Mouse (Mus musculus): ENCODE measurements at regions not wholly inside any gene's neighbourhood (a gene's known extent, or its start where the extent isn't known, plus 50 kb on each side); places are given as distances from the start of the nearest gene placed in this dataset.

DNA sequence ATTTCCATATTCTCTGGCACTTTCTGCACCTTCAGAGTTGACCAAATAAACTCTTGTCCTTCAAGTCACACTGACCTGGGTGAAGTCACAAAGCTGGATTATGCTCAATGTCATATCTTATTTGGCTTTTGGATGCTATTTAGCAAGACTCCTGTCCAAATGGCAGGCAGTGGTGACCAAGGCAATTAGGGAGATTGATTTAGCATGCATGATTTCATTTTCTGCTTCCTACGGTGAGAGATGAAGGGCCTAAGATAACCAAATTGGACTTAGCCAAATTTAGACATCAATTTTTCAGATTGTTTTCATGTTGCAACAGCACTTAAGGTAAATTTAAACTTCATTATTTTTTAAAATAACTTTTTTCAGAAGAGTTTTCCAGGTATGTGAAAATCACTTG is 98.1 kb downstream of the Otol1 start:
- no peak for TF ChIP-seq POLR2A (IDR thresholded peaks at IDR 0.05; ENCODE audit: extremely low read depth, insufficient read depth, low read length)
- TF ChIP-seq CTCF (IDR thresholded peaks at IDR 0.05; ENCODE audit: low read depth, low read length) = no peak
- Histone ChIP-seq H3K27me3 (ENCODE audit: control insufficient read depth, insufficient read depth, low read length) (no peaks in the 10 kb centered on the region), H3K79me2 (ENCODE audit: control insufficient read depth, insufficient read depth, low read length) (no peaks in the 10 kb centered on the region), H3K9ac (ENCODE audit: low read depth, low read length) (no peak overlapping the region), H3K27ac (replicated peaks; ENCODE audit: insufficient read depth, low read depth, low read length) (no peak overlapping the region), H3K4me1 (ENCODE audit: control insufficient read depth, insufficient read depth, low read length) (no peaks in the 10 kb centered on the region), H3K4me3 (ENCODE audit: insufficient read depth, low read depth, low read length) (no peak overlapping the region), H3K36me3 (ENCODE audit: control insufficient read depth, insufficient read depth, low read length) (no peaks in the 10 kb centered on the region)
- 73% methylated on average over 1 of the region's 1 CpGs for WGBS
- DNase-seq (ENCODE audit: extremely low read depth, low read depth, low spot score) = no peak

GRCm38 (mm10) chr3:70106141-70106540 is 98.7 kb downstream of the Otol1 start:
- 66% methylated on average over 2 of the region's 2 CpGs for WGBS

GRCm38 (mm10) chr3:70126212-70126611 is 118.8 kb downstream of the Otol1 start:
- WGBS = 94% methylated on average over 1 of the region's 1 CpGs

More at GRCm38 (mm10) chr3:70106141-70106540, 98.7 kb downstream of the Otol1 start:
- DNase-seq (ENCODE audit: extremely low read depth, low read depth, low spot score) = no peak
- no peak overlapping the region for H3K9ac ChIP-seq (ENCODE audit: low read depth, low read length)
- no peaks in the 10 kb centered on the region for H3K27me3 ChIP-seq (ENCODE audit: control insufficient read depth, insufficient read depth, low read length)
- H3K79me2 ChIP-seq (ENCODE audit: control insufficient read depth, insufficient read depth, low read length) = no peaks in the 10 kb centered on the region
- no peak overlapping the region for H3K4me3 ChIP-seq (ENCODE audit: insufficient read depth, low read depth, low read length)
- TF ChIP-seq POLR2A (IDR thresholded peaks at IDR 0.05; ENCODE audit: extremely low read depth, insufficient read depth, low read length) = no peak
- no peak for TF ChIP-seq CTCF (IDR thresholded peaks at IDR 0.05; ENCODE audit: low read depth, low read length)
- no peaks in the 10 kb centered on the region for H3K4me1 ChIP-seq (ENCODE audit: control insufficient read depth, insufficient read depth, low read length)
- H3K36me3 ChIP-seq (ENCODE audit: control insufficient read depth, insufficient read depth, low read length) = no peaks in the 10 kb centered on the region
- H3K27ac ChIP-seq (replicated peaks; ENCODE audit: insufficient read depth, low read depth, low read length) = no peak overlapping the region

DNA sequence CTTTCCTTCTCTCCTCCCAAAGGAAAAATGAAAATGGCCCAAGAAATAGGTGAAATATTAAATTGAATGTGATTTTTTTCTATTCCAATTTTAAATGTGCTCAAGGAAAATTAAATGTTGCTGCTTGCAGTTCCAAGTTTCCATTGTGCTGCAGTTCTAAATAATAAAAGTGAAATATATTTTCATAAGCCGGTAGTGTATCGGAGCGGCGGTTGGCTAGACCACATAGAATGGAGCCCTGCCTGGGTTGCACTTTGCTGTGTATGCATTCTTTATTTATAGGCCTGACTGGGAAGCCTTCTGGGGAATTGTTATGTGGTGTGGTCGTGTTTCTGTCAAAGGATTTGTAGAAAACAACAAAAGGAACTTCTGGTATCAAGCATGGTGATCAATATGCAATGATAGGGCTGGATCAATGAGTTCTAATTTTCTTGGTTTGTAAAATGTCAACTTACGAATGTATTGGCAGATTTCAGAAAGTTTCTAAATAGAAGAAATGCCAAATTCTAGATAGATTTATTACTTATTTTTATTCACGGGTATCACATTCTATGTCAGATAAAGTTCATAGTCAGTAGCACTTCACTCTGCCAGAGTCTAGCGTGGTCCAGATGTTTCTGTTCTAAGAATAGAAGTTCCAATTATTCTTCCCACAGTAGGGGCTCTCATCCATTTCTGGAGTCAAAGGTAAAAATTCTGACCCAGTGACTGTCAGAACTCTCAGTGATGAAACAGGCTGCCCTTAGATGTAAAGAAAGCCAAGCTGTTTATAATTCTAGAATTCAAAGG is 123.0 kb downstream of the Otol1 start:
- DNase-seq (ENCODE audit: extremely low read depth, low read depth, low spot score) = no peak
- Histone ChIP-seq H3K4me1 (ENCODE audit: control insufficient read depth, insufficient read depth, low read length) (no peaks in the 10 kb centered on the region), H3K27ac (replicated peaks; ENCODE audit: insufficient read depth, low read depth, low read length) (no peak overlapping the region), H3K79me2 (ENCODE audit: control insufficient read depth, insufficient read depth, low read length) (no peaks in the 10 kb centered on the region), H3K27me3 (ENCODE audit: control insufficient read depth, insufficient read depth, low read length) (no peaks in the 10 kb centered on the region), H3K9ac (ENCODE audit: low read depth, low read length) (no peak overlapping the region), H3K4me3 (ENCODE audit: insufficient read depth, low read depth, low read length) (no peak overlapping the region), H3K36me3 (ENCODE audit: control insufficient read depth, insufficient read depth, low read length) (no peaks in the 10 kb centered on the region)
- TF ChIP-seq CTCF (IDR thresholded peaks at IDR 0.05; ENCODE audit: low read depth, low read length) (no peak), POLR2A (IDR thresholded peaks at IDR 0.05; ENCODE audit: extremely low read depth, insufficient read depth, low read length) (no peak)
- 79% methylated on average over 8 of the region's 8 CpGs for WGBS

More at GRCm38 (mm10) chr3:70126212-70126611, 118.8 kb downstream of the Otol1 start:
- no peaks in the 10 kb centered on the region for H3K27me3 ChIP-seq (ENCODE audit: control insufficient read depth, insufficient read depth, low read length)
- H3K4me1 ChIP-seq (ENCODE audit: control insufficient read depth, insufficient read depth, low read length) = no peaks in the 10 kb centered on the region
- no peak for DNase-seq (ENCODE audit: extremely low read depth, low read depth, low spot score)
- TF ChIP-seq CTCF (IDR thresholded peaks at IDR 0.05; ENCODE audit: low read depth, low read length) = no peak
- no peak for TF ChIP-seq POLR2A (IDR thresholded peaks at IDR 0.05; ENCODE audit: extremely low read depth, insufficient read depth, low read length)
- H3K27ac ChIP-seq (replicated peaks; ENCODE audit: insufficient read depth, low read depth, low read length) = no peak overlapping the region
- no peaks in the 10 kb centered on the region for H3K79me2 ChIP-seq (ENCODE audit: control insufficient read depth, insufficient read depth, low read length)
- no peak overlapping the region for H3K9ac ChIP-seq (ENCODE audit: low read depth, low read length)
- H3K4me3 ChIP-seq (ENCODE audit: insufficient read depth, low read depth, low read length) = no peak overlapping the region
- H3K36me3 ChIP-seq (ENCODE audit: control insufficient read depth, insufficient read depth, low read length) = no peaks in the 10 kb centered on the region

DNA sequence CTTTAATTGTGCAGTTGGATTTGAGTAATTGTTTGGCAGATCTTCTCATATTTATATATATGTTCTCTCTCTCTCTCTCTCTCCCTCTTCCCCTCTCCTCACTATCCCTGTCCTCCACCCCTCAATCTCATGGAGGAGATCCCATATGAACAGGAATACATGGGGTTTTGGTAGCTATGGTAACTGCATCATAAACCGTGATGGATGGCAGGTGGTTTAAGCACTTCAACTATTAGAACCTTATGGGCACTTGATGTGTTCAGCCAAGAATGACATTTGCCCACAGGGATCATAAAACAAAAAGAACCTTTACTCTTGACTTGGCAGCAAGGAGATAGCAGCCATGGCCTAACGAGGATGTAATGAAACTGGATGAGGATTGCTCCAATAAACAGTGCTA is 127.5 kb downstream of the Otol1 start:
- H3K79me2 ChIP-seq (ENCODE audit: control insufficient read depth, insufficient read depth, low read length) = no peaks in the 10 kb centered on the region
- no peaks in the 10 kb centered on the region for H3K27me3 ChIP-seq (ENCODE audit: control insufficient read depth, insufficient read depth, low read length)
- H3K4me3 ChIP-seq (ENCODE audit: insufficient read depth, low read depth, low read length) = no peak overlapping the region
- WGBS = 69% methylated on average over 2 of the region's 2 CpGs
- TF ChIP-seq POLR2A (IDR thresholded peaks at IDR 0.05; ENCODE audit: extremely low read depth, insufficient read depth, low read length) (no peak), CTCF (IDR thresholded peaks at IDR 0.05; ENCODE audit: low read depth, low read length) (no peak)
- no peaks in the 10 kb centered on the region for H3K4me1 ChIP-seq (ENCODE audit: control insufficient read depth, insufficient read depth, low read length)
- no peak overlapping the region for H3K9ac ChIP-seq (ENCODE audit: low read depth, low read length)
- H3K36me3 ChIP-seq (ENCODE audit: control insufficient read depth, insufficient read depth, low read length) = no peaks in the 10 kb centered on the region
- no peak overlapping the region for H3K27ac ChIP-seq (replicated peaks; ENCODE audit: insufficient read depth, low read depth, low read length)
- DNase-seq (ENCODE audit: extremely low read depth, low read depth, low spot score) = no peak

- Histone ChIP-seq H3K9ac (ENCODE audit: low read depth, low read length) (no peak overlapping the region), H3K36me3 (ENCODE audit: control insufficient read depth, insufficient read depth, low read length) (no peaks in the 10 kb centered on the region), H3K79me2 (ENCODE audit: control insufficient read depth, insufficient read depth, low read length) (no peaks in the 10 kb centered on the region), H3K4me3 (ENCODE audit: insufficient read depth, low read depth, low read length) (no peak overlapping the region), H3K27ac (replicated peaks; ENCODE audit: insufficient read depth, low read depth, low read length) (no peak overlapping the region), H3K4me1 (ENCODE audit: control insufficient read depth, insufficient read depth, low read length) (no peaks in the 10 kb centered on the region), H3K27me3 (ENCODE audit: control insufficient read depth, insufficient read depth, low read length) (no peaks in the 10 kb centered on the region)
- TF ChIP-seq CTCF (IDR thresholded peaks at IDR 0.05; ENCODE audit: low read depth, low read length) (no peak), POLR2A (IDR thresholded peaks at IDR 0.05; ENCODE audit: extremely low read depth, insufficient read depth, low read length) (no peak)
- 83% methylated on average over 2 of the region's 2 CpGs for WGBS
- no peak for DNase-seq (ENCODE audit: extremely low read depth, low read depth, low spot score)
Observed at GRCm38 (mm10) chr3:70138488-70138887, 131.1 kb downstream of the Otol1 start.
